Mouse (Mus musculus) left cerebral cortex, adult 11 months (tissue): ENCODE results near the gene Tada2b.
A peak's percentile ranks its signal among the peaks of the same experiment; 100 is the strongest.

Experiments used
- DNase-seq: peaks from one replicate; pipeline ENCODE4 v3.0.0; 2022; ENCODE audit warnings: low spot score

Gene Tada2b

DNA sequence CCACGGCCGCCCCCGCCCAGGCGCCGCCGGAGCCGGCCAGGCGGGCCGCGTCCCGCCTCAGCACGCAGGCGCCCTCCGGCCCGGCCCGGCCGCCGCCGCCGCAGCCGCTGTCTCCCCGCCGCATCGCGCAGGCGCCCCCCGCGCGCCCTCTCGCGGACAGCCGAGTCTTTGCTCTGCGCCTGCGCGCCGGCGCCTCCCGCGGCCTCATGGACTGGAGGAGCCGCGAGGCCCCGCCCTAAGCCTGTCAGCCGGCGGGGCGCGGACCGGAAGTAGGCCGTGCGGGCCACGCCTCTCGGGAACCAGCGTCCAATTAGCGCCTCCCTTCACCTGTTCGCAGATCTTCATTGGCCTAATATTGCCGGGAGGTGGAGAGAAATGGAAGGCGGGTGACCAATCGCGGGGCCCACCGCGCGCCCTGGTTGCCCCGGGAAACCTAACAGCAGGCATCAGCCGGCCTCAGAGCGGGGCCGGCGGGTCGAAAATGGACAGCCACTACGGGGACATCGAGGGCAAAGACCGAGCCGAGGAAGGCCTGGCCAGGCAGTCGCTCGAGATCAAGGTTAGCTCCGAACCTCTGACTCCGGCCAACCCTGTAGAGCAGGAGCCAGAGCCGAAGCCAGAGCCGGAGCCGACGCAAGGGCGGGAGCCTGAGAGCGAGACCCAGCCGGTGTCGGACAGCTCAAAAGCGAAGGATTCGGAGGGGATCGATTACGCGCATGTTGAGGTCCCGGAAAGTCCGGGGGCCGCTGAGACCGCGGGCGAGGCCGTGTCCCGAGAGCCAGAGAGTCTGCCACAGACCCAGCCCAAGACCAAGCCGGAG lies at the start of gene Tada2b, which contains the start of gene Ccdc96:
Gene Tada2b, minus strand, starts transcription at position 115 of the 820 bp plus-strand sequence.
Gene Ccdc96, plus strand, starts transcription at position 418 of the 820 bp plus-strand sequence.
- peak; percentile 98 for DNase-seq

DNA sequence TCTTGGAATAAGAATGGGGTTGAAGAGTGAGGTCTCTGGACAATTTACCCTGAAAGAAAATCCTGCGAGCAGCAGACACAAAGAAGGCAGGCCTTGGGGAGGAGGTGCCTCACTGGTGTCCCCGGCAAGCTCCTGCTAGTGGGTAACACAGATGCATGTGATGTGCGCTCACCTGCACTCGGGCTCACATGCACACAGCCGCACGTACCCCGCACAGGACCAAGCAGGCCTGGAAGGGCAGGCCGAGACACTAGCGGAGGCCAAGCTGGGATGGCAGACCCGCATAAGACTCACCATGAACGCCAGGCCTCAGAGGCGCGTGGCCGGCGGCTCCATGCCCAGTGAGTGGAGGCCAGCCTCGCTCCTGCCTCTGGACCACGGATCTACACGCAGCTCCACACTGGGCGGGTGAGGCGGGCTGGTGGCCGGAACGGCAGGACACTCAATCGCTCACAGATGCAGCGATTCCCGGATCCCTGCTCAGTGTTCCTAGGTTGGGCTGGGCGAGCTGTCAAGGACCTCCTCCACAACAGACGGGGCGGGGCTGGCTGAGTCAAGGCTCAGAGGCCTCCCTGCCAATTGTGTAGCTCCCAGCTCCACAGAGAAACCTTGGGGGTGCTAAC lies 46.2 kb upstream of the Tada2b start:
- peak; percentile 90 for DNase-seq

DNA sequence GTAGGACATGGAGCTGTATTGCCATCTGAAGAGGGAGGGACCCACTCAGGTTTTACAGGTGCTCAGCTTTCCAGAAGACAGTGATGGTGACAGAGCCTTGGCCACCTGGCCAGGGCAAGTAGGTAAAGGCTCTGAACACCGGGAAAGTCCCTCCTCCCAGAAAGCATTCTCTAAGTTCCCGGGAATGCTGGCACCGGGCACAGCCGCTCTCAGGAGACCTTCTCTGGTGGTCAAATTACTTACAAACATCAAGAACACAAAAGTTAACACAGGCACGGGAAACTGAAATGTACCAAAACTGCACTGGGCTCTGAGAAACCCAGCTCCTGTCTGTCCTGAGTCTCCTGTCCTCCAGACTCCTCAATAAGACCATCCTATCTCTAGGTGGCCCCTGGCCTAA lies 45.6 kb upstream of the Tada2b start:
- no peak for DNase-seq

DNA sequence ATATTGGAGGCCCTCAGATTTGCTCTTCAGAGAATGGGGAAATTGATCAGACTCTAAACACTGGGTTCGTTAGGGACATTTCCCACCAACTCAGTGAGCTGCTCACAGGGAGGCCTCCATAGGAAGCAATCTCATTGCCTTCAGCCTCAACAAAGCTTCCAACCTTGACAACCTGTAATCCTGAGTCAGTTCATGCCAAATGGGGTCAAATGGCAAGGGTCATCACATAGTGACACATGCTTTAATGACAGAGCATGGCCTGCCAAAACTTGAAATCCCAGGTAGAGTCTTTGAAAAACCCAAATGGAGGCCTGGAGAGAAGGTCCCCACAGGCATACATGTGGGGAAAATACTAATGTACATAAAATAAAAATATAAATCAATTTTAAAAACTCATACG lies 42.8 kb upstream of the Tada2b start:
- no peak for DNase-seq

DNA sequence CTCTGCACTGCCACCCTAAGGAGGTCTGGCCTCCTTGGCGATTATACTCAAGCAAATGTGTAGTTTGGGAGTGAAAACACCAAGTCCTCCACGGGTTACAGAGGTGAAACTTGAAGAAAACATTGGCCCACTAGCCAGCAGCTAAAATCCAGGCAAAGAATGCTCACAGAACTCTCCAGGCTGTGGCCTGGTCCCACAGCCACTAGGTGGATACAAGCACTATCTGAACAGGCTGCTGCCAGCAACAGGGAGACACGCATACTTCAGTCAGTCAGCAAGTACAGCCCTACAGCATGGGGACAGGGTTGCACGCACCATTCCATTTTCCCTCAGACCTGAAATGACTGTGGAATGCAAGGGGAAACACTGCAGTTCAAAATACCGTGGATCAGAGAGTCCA lies 42.2 kb upstream of the Tada2b start:
- DNase-seq = no peak

DNA sequence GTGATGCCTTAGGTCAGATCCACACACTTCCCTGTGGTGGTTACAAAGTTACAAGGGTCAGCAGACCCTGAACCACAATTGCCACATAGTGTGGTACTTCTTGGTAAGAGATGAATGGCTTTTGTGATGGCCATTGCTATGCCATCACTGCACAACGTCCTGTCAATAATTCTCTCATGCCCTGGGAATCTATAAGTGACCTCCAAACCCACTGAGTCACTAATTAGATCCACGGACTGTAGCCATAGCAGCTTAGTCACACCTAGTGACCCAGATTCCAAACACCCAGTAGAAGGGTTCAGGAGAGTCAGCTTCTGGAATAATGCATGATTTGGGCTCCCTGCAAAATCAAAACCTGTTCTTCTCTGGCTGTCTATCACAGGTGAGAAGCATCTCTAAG lies 41.1 kb upstream of the Tada2b start:
- DNase-seq = no peak

DNA sequence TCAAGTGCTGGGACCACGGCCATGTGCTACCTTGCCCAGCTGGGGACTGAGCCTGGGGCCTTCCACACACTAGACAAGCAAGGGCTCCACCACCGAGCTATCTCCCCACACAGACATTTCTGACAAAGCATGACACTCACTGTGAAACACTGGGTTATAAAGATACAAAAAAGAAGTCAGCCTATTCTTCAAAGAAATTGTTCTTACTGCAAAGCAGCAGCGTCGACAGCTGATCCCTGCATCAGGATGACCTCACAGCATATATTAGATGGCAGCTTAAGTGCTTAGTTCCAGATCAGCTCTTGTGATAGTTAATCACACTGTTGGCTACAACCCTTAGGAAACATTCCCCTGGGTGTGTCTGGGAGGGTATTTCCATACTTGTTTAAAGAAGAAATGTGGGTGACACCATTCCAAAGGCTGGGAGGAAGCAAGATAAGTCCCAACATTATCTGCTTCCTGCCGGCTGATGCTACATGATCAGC lies 39.2 kb upstream of the Tada2b start:
- no peak for DNase-seq

DNA sequence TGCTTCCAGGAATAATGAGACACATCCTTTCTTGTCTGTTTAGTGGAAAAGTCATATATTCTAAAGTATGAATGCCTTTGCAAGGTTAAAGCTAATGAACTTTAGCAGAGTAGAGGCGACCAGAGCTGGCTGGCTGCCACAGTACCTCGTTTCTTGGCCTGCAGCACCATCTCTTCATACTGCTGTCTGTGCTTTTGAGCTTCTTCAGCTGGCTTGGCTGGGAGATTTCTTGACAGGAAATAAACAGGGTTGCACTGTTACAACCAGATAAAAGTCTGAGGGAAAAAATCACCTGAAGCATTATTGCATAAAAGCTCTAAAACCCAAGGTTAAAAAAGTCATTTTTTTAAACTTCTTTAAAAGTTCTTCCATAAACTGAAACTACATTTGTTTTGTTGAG lies 38.7 kb upstream of the Tada2b start:
- no peak for DNase-seq

DNA sequence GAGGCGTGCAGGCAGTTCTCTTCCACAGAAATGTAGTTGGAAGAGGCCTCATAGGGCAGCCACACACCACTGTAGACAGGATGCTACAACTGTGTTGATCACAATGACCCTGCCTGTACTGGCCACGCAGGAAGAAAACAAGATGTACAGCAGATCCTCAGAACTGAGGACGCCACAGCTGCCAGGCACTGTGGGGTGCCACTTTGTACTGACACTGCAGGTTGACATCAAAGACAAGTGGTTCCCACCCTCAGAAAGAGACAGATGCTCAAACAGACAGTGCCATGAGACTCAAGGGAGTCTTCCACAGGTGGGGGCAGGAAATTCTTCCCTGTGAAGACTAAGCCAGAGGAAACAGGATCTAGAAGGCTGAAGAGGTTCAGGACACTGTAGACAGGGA lies 35.7 kb upstream of the Tada2b start:
- DNase-seq = no peak

DNA sequence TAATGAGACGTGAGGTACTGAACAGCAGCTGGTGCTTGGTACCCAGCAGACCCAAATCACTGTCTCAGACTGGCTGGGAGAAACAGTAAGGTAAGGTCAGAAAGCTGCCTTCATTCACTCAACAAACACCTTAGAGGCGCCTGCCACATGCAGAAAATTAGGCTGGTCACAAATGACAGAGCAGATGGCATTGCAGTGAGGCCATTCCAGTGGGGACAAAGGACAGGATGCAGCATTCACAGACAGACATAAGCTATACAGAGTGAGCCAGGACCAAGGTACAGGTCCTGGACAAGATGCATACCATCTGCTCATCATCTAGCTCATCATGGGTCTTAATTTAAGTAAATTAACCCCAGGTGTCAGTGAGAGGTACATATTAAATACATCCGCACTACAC lies 33.5 kb upstream of the Tada2b start:
- DNase-seq = no peak

DNA sequence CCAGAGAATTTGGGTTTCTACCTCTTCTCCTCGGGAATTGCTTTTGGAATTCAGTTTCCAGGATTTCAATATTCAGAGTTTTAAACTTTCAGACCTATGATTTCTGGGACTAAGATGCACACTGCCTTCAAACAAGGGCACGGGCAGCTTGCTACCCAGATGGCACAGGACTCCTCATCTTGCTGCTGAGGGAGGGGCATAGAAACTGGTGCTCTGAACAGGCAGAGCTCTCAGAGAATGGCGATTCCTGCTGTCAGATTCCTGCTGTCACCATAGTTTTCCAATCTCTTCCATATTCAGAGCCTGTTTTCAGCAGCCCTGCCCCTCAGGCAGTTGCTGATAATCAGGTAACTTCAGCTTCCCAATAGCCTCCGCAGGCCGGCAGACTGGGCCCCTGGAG lies 31.5 kb upstream of the Tada2b start:
- no peak for DNase-seq

DNA sequence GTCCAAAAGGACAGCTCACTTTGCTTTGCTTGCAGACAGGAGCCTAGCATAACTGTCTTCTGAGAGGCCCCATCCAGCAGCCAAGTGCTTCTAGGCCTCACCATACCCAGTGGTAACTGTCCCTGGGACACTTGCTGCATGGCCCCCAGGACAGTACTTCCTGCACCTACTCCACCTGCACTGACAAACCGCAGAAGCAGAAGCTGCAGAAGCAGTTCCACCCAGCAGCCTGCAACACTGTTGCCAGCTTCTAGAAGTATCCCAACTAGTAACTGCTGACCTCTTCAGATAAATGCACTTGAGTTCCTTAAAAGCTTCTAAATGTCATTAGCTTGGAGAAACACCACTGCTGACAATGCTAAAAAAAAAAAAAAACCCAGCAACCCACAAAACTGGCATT lies 31.0 kb upstream of the Tada2b start:
- DNase-seq = no peak

DNA sequence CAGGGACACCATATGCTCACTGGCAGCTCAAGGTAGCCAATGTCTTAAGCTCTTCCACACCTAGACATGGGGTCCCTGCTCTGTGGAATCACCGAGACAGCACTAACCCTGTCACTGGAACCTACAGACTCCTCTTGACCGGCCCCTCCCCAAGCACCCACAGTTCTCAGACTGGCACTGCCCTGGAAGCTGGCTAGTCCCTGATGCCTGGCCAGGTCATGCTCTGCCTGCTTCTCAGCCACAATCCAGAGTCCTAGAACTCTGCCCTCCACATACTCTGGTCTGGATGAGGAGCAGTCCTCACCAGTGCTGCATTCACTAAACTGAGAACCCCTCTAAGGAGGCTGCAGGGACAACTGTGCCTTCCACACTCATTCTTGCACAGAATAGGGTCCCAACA lies 26.9 kb upstream of the Tada2b start:
- DNase-seq = no peak

DNA sequence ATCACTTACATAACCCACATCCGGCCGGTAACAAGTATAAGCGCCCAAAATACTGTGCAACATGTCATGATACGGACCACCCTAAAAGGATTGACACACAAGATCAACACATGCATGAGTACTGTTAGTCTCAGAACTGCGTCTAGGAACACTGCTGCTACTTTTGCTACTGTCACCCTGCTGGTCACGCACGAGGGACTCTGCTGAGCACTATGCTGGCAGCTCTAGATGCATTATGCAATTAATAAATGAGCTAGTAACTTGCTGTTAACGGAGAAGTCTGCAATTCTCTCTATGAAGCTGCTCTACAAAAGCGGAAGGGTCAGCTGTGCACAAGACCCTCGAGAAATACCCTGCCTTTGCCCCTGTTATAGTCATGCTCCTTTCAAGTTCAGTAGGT lies 24.3 kb upstream of the Tada2b start:
- DNase-seq = no peak

DNA sequence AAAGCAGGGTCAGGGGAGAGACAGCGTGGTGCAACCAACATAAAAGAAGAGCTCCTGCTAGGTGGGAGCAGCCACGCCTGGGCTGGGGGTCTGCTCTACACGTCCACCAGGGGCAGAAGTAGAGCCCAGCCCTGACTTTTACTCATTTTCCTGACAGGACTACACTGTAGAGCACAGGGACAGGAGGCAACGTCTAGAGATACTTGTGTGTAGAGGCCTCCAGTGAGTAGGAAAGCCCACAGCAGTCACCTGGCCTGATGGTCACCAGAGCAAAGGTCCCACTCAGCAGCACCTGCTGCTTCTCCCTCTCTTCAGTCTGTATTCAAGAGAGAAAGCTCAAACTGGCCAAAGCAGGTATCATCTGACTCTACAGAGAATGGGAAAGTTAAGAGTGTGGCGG lies 21.6 kb upstream of the Tada2b start:
- no peak for DNase-seq

DNA sequence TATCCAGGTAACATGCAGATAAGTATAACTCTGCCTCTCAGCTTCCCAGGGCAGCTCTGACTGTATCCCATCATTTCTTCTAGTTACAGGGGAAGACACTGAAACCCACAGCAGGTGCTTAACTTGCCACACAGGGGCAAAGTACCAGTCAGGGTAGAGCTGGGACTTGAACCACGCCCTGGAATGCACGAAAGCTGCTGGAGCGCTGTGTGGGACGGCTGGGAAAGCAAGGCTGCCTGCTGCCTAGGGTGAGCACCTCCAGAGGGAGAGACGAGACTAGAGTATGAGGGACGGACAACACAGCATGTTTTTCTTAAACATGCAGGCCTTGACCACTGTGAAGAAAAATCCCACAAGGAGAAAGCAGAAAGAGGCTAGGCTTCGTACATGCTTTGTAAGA lies 21.1 kb upstream of the Tada2b start:
- DNase-seq = no peak

DNA sequence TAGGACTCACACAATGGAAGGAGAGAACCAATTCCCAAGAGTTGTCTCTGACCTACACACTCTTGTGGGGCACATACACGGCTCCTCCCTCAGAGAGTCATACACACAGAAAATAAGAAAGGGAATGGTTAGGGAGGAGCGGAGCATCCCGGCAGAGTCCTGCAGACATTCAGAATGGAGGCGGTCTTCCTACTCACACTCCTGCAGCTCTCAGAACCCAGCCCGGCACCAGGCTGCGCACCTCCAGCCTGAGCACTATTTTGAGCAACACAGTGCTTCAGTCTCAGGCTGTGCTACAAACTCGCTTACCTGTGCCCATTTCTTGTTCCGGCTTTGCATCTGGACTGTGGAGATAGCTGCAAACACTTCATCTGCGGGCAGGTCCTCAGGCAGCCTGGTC lies 10.6 kb upstream of the Tada2b start:
- no peak for DNase-seq

DNA sequence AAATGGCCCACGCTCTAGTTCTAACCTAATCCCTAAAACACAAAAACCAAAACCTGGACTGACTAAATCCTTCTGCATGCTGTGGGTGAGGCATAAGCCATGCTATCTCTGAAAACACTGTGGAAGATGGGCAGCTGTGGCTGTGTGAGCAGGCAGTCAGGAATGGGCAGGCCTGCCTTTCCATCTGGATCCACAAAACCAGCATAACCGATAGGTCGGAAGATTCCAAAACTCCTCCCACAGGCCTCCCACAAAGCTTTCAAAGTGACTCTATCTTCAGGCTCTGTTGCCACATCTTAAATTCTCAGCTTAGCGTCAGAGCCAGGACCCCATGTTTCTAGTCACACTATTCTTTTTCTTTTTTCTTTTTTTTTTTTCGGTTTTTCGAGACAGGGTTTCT lies 9.8 kb upstream of the Tada2b start:
- DNase-seq = no peak

DNA sequence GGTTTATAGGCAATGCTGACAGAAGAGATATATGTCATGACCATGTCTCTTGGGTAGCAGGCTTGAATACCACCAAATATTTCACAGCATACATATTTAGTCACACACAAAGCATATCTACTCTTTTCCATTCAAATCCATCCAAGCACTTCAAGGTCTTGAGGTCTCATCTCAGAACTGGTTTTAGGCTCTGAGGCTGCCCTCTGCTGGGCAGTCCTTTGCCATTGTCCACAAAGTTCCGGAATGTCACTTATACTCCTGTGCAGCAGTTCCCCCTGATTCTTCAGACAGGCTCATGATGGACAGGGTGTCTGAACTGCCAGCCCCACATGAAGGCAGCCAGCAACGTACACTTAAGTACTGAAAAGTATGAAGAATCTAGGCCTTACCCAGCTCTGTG lies 5.1 kb upstream of the Tada2b start:
- DNase-seq = no peak

DNA sequence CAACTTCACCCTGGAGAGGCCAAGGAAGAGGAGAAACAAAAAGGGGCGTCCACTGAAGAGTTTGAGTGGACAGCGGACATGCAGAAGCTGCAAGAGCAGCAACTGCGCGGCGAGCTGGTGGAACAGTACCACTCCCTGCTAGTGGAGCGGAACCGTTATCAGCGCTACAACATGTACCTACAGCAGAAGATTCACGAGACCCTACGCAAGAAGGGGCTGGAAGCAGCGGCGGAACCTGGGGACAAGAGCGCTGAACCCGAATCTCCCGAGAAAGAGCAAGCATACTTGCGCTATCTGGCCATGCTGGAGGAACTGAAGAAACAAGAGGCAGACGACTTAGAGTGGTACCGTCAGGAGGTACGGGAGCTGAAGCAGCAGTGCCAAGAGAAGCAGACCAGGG lies 1.2 kb upstream of the Tada2b start:
- DNase-seq = no peak

DNA sequence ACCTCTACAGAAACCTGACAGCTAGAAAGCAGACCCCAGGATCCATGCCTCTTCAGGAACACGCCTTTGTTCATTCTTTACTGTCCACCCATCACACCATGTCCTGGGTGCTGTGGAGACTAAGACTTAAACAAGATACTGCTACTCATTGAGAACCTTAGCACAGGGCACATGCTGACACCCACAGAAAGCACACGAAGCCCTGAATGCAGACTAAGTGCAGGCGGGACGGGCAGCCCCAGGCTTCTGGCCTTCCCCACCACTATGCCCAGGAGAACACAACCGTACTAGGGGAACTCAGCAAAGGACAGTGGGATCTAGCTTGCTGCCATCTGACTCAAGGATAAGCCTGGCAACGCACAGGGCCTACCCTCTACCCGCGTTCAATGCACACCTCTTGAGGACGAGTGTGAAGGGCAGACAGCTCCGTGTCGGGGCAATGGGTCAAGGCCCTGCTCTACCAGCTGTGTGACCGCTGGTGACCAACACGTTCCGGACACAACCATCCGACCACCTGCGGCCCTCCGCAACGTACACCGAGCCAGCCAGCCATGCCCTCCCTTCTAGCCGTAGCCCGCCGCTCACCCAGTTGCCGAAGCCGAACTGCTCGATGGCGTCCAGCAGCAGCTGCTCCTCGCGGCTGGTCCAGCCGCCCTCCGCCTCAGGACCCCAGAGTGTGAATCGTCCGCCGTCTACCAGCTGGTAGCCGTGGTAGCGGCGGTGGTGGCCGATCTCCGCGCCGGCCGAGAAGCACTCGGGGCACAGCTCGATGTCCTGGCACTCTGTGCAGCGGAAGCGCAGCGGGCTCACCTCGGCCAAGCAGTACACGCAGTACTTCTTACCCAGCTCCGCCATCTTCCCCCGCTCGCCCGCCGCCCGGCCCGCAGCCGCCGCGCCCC lies 633 bp downstream of the Tada2b start:
- DNase-seq = no peak

DNA sequence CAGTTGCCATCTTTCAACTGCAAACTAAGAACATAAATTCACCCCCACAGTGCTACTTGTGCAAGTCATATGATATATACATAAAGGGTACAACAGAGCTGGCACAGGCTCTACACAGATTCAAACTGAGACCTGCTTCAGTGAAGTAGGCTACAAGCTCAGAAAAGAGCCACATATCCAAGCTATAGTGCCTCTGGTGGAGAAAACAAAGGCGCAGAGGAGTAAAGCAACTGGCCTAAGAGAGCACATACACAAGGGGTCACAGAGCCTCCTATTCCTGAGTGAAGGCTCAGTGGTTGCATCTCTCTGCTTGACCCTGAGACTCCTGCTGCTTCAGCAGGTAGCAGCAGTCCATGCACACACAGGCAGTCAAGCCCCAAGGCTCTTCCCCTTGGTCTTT lies 3.0 kb downstream of the Tada2b start:
- DNase-seq = no peak

DNA sequence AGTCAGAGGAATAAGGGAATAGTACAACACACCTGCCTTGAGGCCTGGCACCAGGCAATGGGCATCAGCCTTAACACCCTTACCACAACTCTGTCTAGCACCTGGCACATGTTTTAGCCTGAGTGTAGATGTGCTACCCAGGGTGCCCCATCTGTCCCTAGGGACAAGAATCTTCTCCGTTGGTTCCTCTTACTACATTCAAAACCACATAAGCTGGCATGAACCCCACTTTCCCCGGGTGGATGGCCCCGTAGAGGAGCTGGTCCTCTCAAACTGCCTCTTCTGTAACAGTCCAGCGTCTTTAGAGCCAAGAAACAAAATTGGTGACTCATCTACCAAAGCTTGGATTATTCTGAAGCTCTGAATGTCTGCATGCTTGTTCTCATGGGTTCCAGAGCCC lies 3.7 kb downstream of the Tada2b start:
- no peak for DNase-seq
